Mouse (Mus musculus) limb, embryonic 12.5 days (tissue): ENCODE measurements at regions not wholly inside any gene's neighbourhood (a gene's known extent, or its start where the extent isn't known, plus 50 kb on each side); places are given as distances from the start of the nearest gene placed in this dataset.

ENCODE experiments used
- ATAC-seq: fragments of 200-750 bp; cut with Nextera tagmentation; 2 replicates; pipeline ENCODE4 v1.8.0; 2017; ENCODE audit warnings: low read depth, moderate TSS enrichment; ENCODE audit not compliant: insufficient number of reproducible peaks, insufficient read depth, low FRiP score, low TSS enrichment
- H3K27ac ChIP-seq: fragments of 300-500 bp; sonication (generic); 2 replicates; pipeline ENCODE4 v1.5.1; 2016; ENCODE audit warnings: mild to moderate bottlenecking, moderate library complexity
- H3K27me3 ChIP-seq: fragments of 300-500 bp; sonication (generic); 2 replicates; pipeline ENCODE4 v1.6.1; 2016; ENCODE audit warnings: mild to moderate bottlenecking, moderate library complexity
- H3K36me3 ChIP-seq: fragments of 300-500 bp; sonication (generic); 2 replicates; pipeline ENCODE4 v1.6.1; 2016; ENCODE audit warnings: mild to moderate bottlenecking, moderate library complexity
- H3K4me1 ChIP-seq: fragments of 300-500 bp; sonication (generic); replicated peaks from 2 replicates; pipeline ENCODE4 v1.6.1; 2016
- H3K4me2 ChIP-seq: fragments of 300-500 bp; sonication (generic); 2 replicates; pipeline ENCODE4 v1.6.1; 2016; ENCODE audit warnings: mild to moderate bottlenecking, moderate library complexity
- H3K4me3 ChIP-seq: fragments of 300-500 bp; sonication (generic); replicated peaks from 2 replicates; pipeline ENCODE4 v1.5.1; 2016; ENCODE audit warnings: mild to moderate bottlenecking
- H3K9ac ChIP-seq: fragments of 300-500 bp; sonication (generic); replicated peaks from 2 replicates; pipeline ENCODE4 v1.6.1; 2016; ENCODE audit warnings: mild to moderate bottlenecking, moderate library complexity
- H3K9me3 ChIP-seq: fragments of 300-500 bp; sonication (generic); 2 replicates; pipeline ENCODE4 v1.6.1; 2016; ENCODE audit warnings: mild to moderate bottlenecking, moderate library complexity
- WGBS: fragments of 180-500 bp; shearing (Covaris S2); methylation state at CpG from one replicate; pipeline ENCODE4 v1.1.7; 2016; 5-methylcytosine and 5-hydroxymethylcytosine counted together

DNA sequence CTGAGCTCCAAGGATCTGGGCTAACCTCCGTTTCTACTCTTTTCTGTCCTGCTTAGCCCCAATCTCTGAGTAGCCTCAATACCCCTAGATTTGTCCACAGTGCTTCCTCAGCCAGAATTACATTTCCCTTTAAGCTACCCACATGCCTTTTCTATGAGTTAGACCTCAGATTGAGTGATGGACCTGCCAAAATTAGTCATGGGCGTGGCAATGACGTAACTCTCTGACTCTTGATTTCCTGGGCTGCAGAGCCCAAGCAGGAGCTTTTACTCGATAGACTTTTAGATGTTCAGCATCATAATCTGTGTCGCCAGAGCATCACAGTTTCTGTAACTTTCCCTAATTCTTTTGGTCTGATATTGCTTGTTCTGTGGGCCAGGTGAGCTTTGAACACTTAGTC is 186.9 kb upstream of the Rora start:
- Histone ChIP-seq H3K4me2 (no peak overlapping the region), H3K9ac (no peak overlapping the region), H3K27ac (no peak overlapping the region), H3K4me3 (no peak overlapping the region), H3K4me1 (no peaks in the 10 kb centered on the region), H3K36me3 (no peaks in the 10 kb centered on the region), H3K27me3 (no peaks in the 10 kb centered on the region), H3K9me3 (no peaks in the 10 kb centered on the region)
- WGBS: 84% methylated on average over 5 of the region's 5 CpGs
- no peak for ATAC-seq

DNA sequence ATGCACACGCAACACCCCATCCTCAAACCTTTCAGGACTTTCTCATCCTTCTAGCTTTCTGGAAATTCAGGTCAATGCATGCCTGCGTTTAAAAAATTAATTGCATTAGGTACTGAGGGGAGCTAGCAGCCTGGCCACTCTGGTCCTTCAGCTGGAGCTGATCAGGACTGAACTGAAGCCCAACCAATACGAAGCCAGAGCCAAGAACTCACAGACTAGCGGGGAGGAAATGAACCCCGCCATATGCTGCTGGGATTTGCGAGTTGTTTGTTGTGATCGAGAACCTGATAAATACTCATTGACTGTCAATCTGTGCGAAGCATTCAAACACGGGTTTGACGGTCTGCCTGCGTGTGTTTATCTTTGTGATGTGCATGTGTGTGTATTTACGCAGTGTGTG is 177.2 kb upstream of the Rora start:
- H3K9ac ChIP-seq: no peak overlapping the region
- no peaks in the 10 kb centered on the region for H3K4me1 ChIP-seq
- no peaks in the 10 kb centered on the region for H3K9me3 ChIP-seq
- ATAC-seq: no peak
- no peak overlapping the region for H3K4me2 ChIP-seq
- peaks cover 2% of the 10 kb centered on the region; the same call in 1 of the 2 replicates for H3K27me3 ChIP-seq
- no peaks in the 10 kb centered on the region for H3K36me3 ChIP-seq
- no peak overlapping the region for H3K4me3 ChIP-seq
- no peak overlapping the region for H3K27ac ChIP-seq
- 84% methylated on average over 12 of the region's 12 CpGs for WGBS

- ATAC-seq: no peak
- Histone ChIP-seq H3K36me3 (no peaks in the 10 kb centered on the region), H3K4me3 (no peak overlapping the region), H3K4me1 (no peaks in the 10 kb centered on the region), H3K4me2 (no peak overlapping the region), H3K9me3 (no peaks in the 10 kb centered on the region), H3K9ac (no peak overlapping the region), H3K27ac (no peak overlapping the region), H3K27me3 (peaks cover 2% of the 10 kb centered on the region; the same call in 1 of the 2 replicates)
- WGBS: 85% methylated on average over 3 of the region's 3 CpGs
These were observed 176.1 kb upstream of the Rora start for GRCm38 (mm10) chr9:68477466-68477865.

- 77% methylated on average over 5 of the region's 5 CpGs for WGBS
- H3K9ac ChIP-seq: no peak overlapping the region
- no peak overlapping the region for H3K4me3 ChIP-seq
- H3K4me2 ChIP-seq: no peak overlapping the region
- no peak overlapping the region for H3K27ac ChIP-seq
- no peaks in the 10 kb centered on the region for H3K4me1 ChIP-seq
- no peak for ATAC-seq
- no peaks in the 10 kb centered on the region for H3K9me3 ChIP-seq
- H3K36me3 ChIP-seq: no peaks in the 10 kb centered on the region
- H3K27me3 ChIP-seq: no peaks in the 10 kb centered on the region
These were observed 166.9 kb upstream of the Rora start for GRCm38 (mm10) chr9:68486646-68487045.

- Histone ChIP-seq H3K4me1 (no peaks in the 10 kb centered on the region), H3K9ac (no peak overlapping the region), H3K27me3 (no peaks in the 10 kb centered on the region), H3K4me2 (no peak overlapping the region), H3K9me3 (no peaks in the 10 kb centered on the region), H3K4me3 (no peak overlapping the region), H3K27ac (no peak overlapping the region), H3K36me3 (no peaks in the 10 kb centered on the region)
- 93% methylated on average over 2 of the region's 2 CpGs for WGBS
- ATAC-seq: no peak
These were observed 162.4 kb upstream of the Rora start for GRCm38 (mm10) chr9:68491151-68491550.

DNA sequence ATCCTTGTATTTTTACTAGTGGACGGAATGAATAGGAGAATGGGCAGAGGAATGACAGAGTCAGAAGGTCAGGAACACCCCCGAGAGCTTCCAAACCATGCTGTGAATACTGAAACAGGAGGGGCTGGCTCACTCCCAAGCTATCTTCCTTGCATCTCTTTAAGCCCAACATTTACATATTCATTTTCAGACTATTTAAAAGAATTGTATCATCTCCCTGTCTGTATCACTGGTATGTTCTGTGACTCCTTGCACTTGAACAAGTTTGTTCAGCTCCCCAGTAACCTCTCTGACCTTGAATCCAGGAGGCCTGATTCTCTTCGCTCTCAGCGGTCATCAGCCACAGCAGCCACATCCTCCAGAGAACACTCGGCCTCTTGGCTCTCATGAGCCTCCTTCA is 132.4 kb upstream of the Rora start:
- WGBS: 80% methylated on average over 5 of the region's 5 CpGs
- Histone ChIP-seq H3K9me3 (no peaks in the 10 kb centered on the region), H3K4me1 (no peaks in the 10 kb centered on the region), H3K27me3 (no peaks in the 10 kb centered on the region), H3K9ac (no peak overlapping the region), H3K27ac (no peak overlapping the region), H3K4me2 (no peak overlapping the region), H3K4me3 (no peak overlapping the region), H3K36me3 (no peaks in the 10 kb centered on the region)
- no peak for ATAC-seq

- ATAC-seq: no peak
- Histone ChIP-seq H3K27me3 (no peaks in the 10 kb centered on the region), H3K27ac (no peak overlapping the region), H3K9ac (no peak overlapping the region), H3K36me3 (no peaks in the 10 kb centered on the region), H3K9me3 (no peaks in the 10 kb centered on the region), H3K4me2 (no peak overlapping the region), H3K4me1 (no peaks in the 10 kb centered on the region), H3K4me3 (no peak overlapping the region)
- 78% methylated on average over 14 of the region's 14 CpGs for WGBS
These were observed 91.6 kb upstream of the Rora start for GRCm38 (mm10) chr9:68561767-68562552.

DNA sequence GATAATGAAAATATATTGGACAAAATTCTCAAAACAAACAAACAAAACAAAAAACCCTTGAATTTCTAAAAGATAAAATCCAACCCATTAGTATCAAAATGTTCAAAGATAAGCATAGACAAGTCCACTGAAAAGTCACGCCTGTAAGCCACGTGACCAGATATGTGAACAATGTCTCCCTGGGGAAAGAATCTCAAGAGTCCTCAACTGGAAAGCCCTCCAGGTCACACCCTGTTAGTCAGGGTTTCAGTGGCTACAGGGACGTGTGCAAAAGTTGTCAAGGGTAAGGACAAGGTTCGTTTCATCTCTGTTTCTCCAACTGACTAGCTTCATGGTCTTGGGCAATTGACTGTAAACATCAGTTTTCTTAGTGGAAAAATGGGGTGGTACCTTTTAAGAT is 90.4 kb upstream of the Rora start:
- H3K9me3 ChIP-seq: no peaks in the 10 kb centered on the region
- no peak overlapping the region for H3K4me3 ChIP-seq
- H3K27me3 ChIP-seq: no peaks in the 10 kb centered on the region
- 85% methylated on average over 4 of the region's 4 CpGs for WGBS
- no peak overlapping the region for H3K9ac ChIP-seq
- no peak for ATAC-seq
- H3K4me2 ChIP-seq: no peak overlapping the region
- no peak overlapping the region for H3K27ac ChIP-seq
- no peaks in the 10 kb centered on the region for H3K36me3 ChIP-seq
- H3K4me1 ChIP-seq: no peaks in the 10 kb centered on the region

DNA sequence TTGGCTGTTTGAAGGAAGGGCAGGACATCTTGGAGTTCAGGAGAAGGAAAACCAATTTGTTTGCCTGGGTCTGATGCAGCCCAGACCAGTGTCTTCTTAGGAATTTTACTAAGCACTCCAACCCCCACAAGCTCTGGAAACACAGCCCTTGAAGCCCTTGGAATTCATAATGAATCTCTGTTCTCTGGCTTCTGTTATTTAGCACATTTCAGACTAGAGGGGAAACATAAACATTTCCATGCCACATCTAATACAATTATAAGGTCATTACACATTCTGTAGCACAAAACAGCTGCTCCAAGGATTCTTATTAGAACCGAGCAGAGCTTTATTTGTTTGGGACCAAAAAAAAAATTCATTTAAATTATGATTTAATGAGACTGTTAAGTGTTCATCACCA is 67.8 kb upstream of the Rora start:
- ATAC-seq: no peak
- 23% methylated on average over 1 of the region's 1 CpGs for WGBS
- no peak overlapping the region for H3K4me3 ChIP-seq
- no peak overlapping the region for H3K9ac ChIP-seq
- no peaks in the 10 kb centered on the region for H3K36me3 ChIP-seq
- H3K4me2 ChIP-seq: no peak overlapping the region
- H3K27ac ChIP-seq: no peak overlapping the region
- H3K4me1 ChIP-seq: peaks cover 10% of the 10 kb centered on the region
- H3K27me3 ChIP-seq: no peaks in the 10 kb centered on the region
- H3K9me3 ChIP-seq: no peaks in the 10 kb centered on the region

DNA sequence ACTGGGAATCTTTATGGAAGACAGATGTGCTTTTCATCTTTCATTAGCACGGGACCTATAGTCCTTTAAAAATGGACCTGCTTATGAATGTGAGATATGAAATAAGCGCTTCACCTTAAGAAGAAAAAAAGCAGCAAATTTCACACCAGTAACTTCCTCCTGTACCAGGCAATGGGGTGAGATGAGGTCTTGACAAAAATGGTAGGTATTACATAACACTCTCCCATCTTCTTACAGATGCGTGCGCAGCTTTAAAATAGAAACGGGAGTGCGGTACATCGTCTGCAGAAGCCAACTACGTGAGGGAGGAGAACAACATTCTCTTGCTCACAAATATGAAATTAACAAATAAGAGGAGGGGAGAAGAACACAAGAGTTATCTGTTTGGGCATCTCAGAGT is 62.6 kb upstream of the Rora start:
- Histone ChIP-seq H3K4me3 (no peak overlapping the region), H3K27me3 (no peaks in the 10 kb centered on the region), H3K9me3 (no peaks in the 10 kb centered on the region), H3K27ac (no peak overlapping the region), H3K4me1 (peaks cover under 1% of the 10 kb centered on the region; the same call in 1 of the 2 replicates), H3K36me3 (no peaks in the 10 kb centered on the region), H3K4me2 (no peak overlapping the region), H3K9ac (no peak overlapping the region)
- no peak for ATAC-seq
- 90% methylated on average over 8 of the region's 8 CpGs for WGBS

DNA sequence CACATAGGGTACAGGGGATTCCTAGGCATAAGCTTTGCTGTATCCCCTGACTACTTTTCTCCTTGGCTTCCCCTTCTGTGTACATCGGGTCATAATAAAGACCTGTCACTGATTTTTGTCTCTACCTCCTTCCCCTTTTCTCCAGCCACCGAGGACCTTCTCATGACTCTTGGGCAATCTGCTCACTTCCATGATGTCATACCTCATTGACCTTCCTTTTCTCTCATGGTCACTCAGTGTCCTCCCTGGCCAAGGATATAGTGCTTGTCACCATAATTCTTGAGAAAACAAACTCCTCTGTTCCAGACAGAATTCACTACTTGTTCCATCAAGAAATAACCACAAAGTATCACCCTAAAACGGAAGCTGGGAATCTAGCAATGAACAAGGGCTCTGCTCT is 60.6 kb upstream of the Rora start:
- no peak for ATAC-seq
- H3K36me3 ChIP-seq: no peaks in the 10 kb centered on the region
- no peak overlapping the region for H3K4me3 ChIP-seq
- no peak overlapping the region for H3K9ac ChIP-seq
- no peaks in the 10 kb centered on the region for H3K27me3 ChIP-seq
- no peak overlapping the region for H3K27ac ChIP-seq
- H3K4me2 ChIP-seq: no peak overlapping the region
- 83% methylated on average over 3 of the region's 3 CpGs for WGBS
- no peaks in the 10 kb centered on the region for H3K9me3 ChIP-seq
- H3K4me1 ChIP-seq: no peaks in the 10 kb centered on the region

- Histone ChIP-seq H3K4me3 (no peak overlapping the region), H3K27ac (no peak overlapping the region), H3K36me3 (no peaks in the 10 kb centered on the region), H3K9ac (no peak overlapping the region), H3K9me3 (no peaks in the 10 kb centered on the region), H3K27me3 (no peaks in the 10 kb centered on the region), H3K4me2 (no peak overlapping the region), H3K4me1 (no peaks in the 10 kb centered on the region)
- 64% methylated on average over 2 of the region's 2 CpGs for WGBS
- no peak for ATAC-seq
These were observed 59.0 kb upstream of the Rora start for GRCm38 (mm10) chr9:68594586-68594985.
